Mouse (Mus musculus): ENCODE measurements around the gene Kcng3. TPM values are rescaled to one million over a fixed set of nuclear protein-coding genes. Genes with fewer than 3 reads are reported as not detected.
A peak's percentile ranks its signal among the peaks of the same experiment; 100 is the strongest.

Gene Kcng3
- polyA plus RNA-seq, 1 experiment from 2014 or later = not detected

DNA sequence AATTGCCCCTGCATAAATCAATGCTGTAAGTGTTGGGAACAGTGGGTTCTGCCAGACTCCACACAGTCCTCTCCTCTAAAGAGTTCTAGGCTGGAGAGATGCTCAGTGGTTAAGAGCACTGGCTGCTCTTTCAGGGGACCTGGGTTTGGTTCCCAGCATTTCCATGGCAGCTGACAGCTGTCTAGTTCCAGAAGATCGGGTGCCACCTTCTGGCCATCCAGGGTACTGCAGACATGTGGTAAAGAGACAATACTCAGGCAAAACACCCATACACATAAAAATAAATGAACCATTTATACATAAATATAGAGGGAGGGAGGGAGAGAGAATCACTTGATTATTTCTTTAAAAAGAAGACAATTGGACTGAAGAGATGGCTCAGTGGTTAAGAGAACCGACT, 5.7 kb upstream of the Kcng3 start:
- Histone ChIP-seq H3K4me2 (no peak overlapping the region), H3K4me1 (ENCODE audit: control insufficient read depth, insufficient read depth, low read length) (peaks cover 2% of the 10 kb centered on the region; the same call in 1 of the 2 replicates), H3K9me3 (replicated peaks; ENCODE audit: control insufficient read depth, low read length) (no peaks in the 10 kb centered on the region), H3K9ac (ENCODE audit: low read depth, low read length) (no peak overlapping the region), H3K4me3 (ENCODE audit: low read depth, low read length) (no peak overlapping the region), H3K36me3 (ENCODE audit: control insufficient read depth, insufficient read depth, low read length) (no peaks in the 10 kb centered on the region), H3K27me3 (ENCODE audit: control insufficient read depth, insufficient read depth, low read length) (peaks cover 4% of the 10 kb centered on the region), H3K27ac (ENCODE audit: low read depth, low read length) (no peak overlapping the region)
- 76% methylated on average over 2 of the region's 2 CpGs for WGBS (ENCODE audit: insufficient replicate concordance)
- ATAC-seq (replicated peaks; ENCODE audit: insufficient number of reproducible peaks, low FRiP score, low TSS enrichment) = no peak

DNA sequence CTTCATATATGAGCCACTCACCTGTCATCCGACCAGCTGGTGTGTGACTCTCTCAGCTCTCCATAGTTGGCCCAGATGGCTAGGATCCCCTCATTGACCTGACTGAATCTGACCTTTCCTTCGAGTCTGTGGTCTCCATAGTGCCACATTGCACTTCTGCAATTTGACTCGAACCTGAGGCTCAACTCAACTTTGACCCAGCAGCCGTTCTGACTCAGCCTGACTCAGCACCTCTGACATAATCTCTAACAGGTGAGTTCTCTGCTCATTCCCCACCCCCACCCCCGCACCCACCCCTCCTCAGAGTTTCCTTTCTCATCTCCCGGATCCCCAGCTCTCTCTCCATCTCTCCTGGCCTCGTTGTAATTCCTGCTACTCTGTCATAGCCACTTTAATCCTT, 4.7 kb upstream of the Kcng3 start:
- no peak overlapping the region for H3K4me2 ChIP-seq
- H3K4me3 ChIP-seq (ENCODE audit: low read depth, low read length) = no peak overlapping the region
- H3K9ac ChIP-seq (ENCODE audit: low read depth, low read length) = no peak overlapping the region
- H3K27me3 ChIP-seq (ENCODE audit: control insufficient read depth, insufficient read depth, low read length) = peaks cover 13% of the 10 kb centered on the region
- no peak overlapping the region for H3K27ac ChIP-seq (ENCODE audit: low read depth, low read length)
- peaks cover 8% of the 10 kb centered on the region; the same call in 1 of the 2 replicates for H3K4me1 ChIP-seq (ENCODE audit: control insufficient read depth, insufficient read depth, low read length)
- no peaks in the 10 kb centered on the region for H3K9me3 ChIP-seq (replicated peaks; ENCODE audit: control insufficient read depth, low read length)
- H3K36me3 ChIP-seq (ENCODE audit: control insufficient read depth, insufficient read depth, low read length) = no peaks in the 10 kb centered on the region
- 75% methylated on average over 7 of the region's 7 CpGs for WGBS (ENCODE audit: insufficient replicate concordance)
- no peak for ATAC-seq (replicated peaks; ENCODE audit: insufficient number of reproducible peaks, low FRiP score, low TSS enrichment)

DNA sequence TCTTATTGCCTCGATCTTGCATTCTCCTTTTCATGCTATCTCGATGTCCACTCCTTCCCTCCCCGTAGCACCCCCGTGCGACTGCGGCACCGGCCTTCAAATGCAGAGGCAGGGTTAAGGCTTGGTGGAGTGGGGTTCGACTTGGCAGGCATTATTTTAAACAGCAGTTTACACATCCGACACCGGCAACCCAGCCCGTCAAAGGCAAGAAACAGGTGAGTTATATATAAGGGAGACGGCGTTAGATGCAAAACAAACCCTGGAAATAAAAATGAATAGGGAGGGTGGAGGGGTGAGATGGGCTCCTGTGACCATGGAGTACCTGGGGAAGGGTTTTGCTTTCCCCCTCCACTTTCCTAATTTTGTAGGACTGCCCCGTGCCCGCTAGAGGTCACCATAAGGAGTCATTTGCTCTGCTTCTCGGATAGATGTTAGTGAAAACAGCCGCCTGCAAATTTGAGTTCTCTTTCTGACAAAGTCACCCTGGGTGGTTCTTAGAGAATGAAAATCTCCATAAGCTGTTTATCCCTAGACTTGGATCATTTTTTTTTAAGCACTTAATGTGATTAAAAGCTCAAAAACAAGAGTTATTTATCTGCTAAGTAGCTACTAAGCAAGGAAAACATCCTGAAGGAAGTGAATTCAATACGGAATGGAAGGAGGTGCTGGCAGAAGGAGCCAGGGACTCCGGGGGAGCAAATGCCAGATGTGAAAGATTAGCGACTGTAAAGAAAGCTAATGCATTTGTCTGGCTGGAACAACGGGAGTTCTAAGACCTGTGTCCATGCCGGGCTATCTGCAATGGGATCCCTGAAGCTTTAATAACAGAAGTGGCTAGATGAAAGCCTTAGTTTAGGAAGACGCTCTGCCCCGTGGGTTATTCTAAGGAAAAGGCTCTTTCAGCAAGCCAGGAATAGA, 1.2 kb upstream of the Kcng3 start:
- peaks cover 14% of the 10 kb centered on the region; the same call in 1 of the 2 replicates for H3K4me1 ChIP-seq (ENCODE audit: control insufficient read depth, insufficient read depth, low read length)
- peak overlapping the region; percentile 88 for H3K4me2 ChIP-seq
- H3K36me3 ChIP-seq (ENCODE audit: control insufficient read depth, insufficient read depth, low read length) = no peaks in the 10 kb centered on the region
- H3K27ac ChIP-seq (ENCODE audit: low read depth, low read length) = no peak overlapping the region
- H3K4me3 ChIP-seq (ENCODE audit: low read depth, low read length) = peak overlapping the region; percentile 57
- no peak overlapping the region; the same call in 1 of the 2 replicates for H3K9ac ChIP-seq (ENCODE audit: low read depth, low read length)
- no peak for ATAC-seq (replicated peaks; ENCODE audit: insufficient number of reproducible peaks, low FRiP score, low TSS enrichment)
- 1% methylated on average over 24 of the region's 24 CpGs for WGBS (ENCODE audit: insufficient replicate concordance)
- no peaks in the 10 kb centered on the region for H3K9me3 ChIP-seq (replicated peaks; ENCODE audit: control insufficient read depth, low read length)
- H3K27me3 ChIP-seq (ENCODE audit: control insufficient read depth, insufficient read depth, low read length) = peaks cover 48% of the 10 kb centered on the region

DNA sequence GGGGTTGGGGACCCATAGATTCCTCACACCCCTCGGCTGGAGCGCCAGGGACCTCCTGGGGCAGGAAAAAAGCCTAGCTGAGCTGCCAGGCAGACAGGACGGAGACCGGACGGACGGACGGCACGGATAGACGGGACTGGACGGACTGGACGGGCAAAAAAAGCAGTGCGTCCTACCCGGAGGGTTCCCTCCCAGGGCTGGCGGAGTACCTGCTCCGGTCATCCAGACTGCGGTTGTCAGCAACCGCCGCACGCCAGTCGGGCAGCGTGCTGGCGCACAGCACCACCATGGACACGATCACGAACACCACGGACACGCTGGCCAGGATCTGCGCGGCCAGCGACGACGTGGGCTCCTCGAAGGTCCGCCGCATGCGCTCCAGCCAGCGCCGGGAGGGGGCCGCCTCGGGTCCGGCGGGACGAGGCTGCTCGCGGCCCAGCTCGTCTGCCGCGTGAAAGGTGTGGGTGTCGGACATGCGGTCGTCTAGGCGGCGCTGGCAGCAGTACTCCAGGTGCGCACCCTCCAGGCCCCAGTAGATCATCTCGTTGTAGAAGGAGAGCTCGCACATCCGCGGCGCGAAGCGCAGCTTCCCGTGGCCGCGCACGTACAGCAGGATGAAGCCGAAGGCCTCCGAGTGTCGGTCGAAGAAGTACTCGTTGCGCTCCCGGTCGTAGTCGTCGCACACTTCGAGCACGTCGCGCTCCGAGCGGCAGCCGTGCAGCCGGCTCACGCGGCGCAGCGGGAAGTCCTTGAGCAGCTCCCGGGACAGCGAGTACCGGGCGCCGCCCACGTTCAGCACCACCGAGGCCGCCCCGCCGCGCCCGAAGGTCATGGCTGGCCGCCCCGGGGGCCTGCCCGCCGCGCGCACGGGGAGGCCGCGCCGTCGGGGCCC, 662 bp downstream of the Kcng3 start:
- no peaks in the 10 kb centered on the region for H3K9me3 ChIP-seq (replicated peaks; ENCODE audit: control insufficient read depth, low read length)
- H3K36me3 ChIP-seq (ENCODE audit: control insufficient read depth, insufficient read depth, low read length) = no peaks in the 10 kb centered on the region
- peak; percentile 19; the same call in 1 of the 2 replicates for ATAC-seq (replicated peaks; ENCODE audit: insufficient number of reproducible peaks, low FRiP score, low TSS enrichment)
- H3K4me3 ChIP-seq (ENCODE audit: low read depth, low read length) = peak overlapping the region; percentile 57
- H3K9ac ChIP-seq (ENCODE audit: low read depth, low read length) = peak overlapping the region; percentile 43; the same call in 1 of the 2 replicates
- peaks cover 14% of the 10 kb centered on the region; the same call in 1 of the 2 replicates for H3K4me1 ChIP-seq (ENCODE audit: control insufficient read depth, insufficient read depth, low read length)
- no peak overlapping the region for H3K27ac ChIP-seq (ENCODE audit: low read depth, low read length)
- peaks cover 60% of the 10 kb centered on the region for H3K27me3 ChIP-seq (ENCODE audit: control insufficient read depth, insufficient read depth, low read length)
- WGBS (ENCODE audit: insufficient replicate concordance) = 1% methylated on average over 96 of the region's 109 CpGs
- H3K4me2 ChIP-seq = peak overlapping the region; percentile 88

DNA sequence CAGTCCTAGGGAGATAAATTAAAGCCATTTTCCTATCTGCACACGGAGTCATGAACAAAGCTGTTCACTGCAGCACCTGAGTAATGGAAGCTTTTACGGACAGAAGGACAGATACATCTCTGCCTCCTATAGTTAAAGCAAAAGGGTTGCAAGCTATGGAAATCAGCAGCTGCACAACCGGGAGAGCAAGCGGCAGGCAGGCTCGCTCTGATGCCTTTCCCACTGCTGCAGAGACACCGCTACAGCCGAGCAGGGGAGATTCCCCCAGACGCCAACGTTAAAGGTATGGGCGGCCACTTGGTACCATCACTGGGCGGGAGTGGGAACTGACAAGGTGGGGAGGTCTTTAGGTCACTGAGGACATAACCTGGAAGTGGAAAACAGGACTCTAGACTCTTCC, 17.8 kb downstream of the Kcng3 start:
- H3K9ac ChIP-seq (ENCODE audit: low read depth, low read length) = no peak overlapping the region
- no peaks in the 10 kb centered on the region for H3K9me3 ChIP-seq (replicated peaks; ENCODE audit: control insufficient read depth, low read length)
- ATAC-seq (replicated peaks; ENCODE audit: insufficient number of reproducible peaks, low FRiP score, low TSS enrichment) = no peak
- H3K4me3 ChIP-seq (ENCODE audit: low read depth, low read length) = 0 out of 2 replicates have a peak overlapping the region, but pooled peaks have one; percentile 4
- WGBS (ENCODE audit: insufficient replicate concordance) = 26% methylated on average over 11 of the region's 11 CpGs
- H3K27ac ChIP-seq (ENCODE audit: low read depth, low read length) = no peak overlapping the region
- H3K4me2 ChIP-seq = peak overlapping the region; percentile 57
- no peaks in the 10 kb centered on the region for H3K27me3 ChIP-seq (ENCODE audit: control insufficient read depth, insufficient read depth, low read length)
- H3K36me3 ChIP-seq (ENCODE audit: control insufficient read depth, insufficient read depth, low read length) = no peaks in the 10 kb centered on the region
- H3K4me1 ChIP-seq (ENCODE audit: control insufficient read depth, insufficient read depth, low read length) = no peaks in the 10 kb centered on the region

DNA sequence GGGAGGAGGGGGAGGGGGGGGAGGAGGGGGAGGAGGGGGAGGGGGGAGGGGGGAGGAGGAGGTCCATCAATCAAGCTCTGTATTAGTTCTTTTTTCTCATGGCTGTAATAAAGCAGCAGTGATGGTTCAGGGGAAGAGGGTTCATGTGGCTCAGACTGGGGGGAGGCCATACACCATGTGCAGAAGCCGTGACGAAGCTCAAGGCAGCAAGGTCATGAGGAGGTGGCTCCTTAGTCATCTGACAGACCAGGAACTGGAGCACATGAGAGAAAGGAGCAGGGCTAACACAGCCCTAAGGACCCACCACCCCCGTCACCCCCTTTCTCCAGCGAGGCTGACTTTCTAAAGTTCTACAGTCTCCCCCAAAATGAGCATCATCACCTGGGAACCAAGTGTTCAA, 22.2 kb downstream of the Kcng3 start:
- Histone ChIP-seq H3K9me3 (replicated peaks; ENCODE audit: control insufficient read depth, low read length) (no peaks in the 10 kb centered on the region), H3K4me3 (ENCODE audit: low read depth, low read length) (no peak overlapping the region), H3K36me3 (ENCODE audit: control insufficient read depth, insufficient read depth, low read length) (no peaks in the 10 kb centered on the region), H3K4me2 (no peak overlapping the region), H3K9ac (ENCODE audit: low read depth, low read length) (no peak overlapping the region), H3K4me1 (ENCODE audit: control insufficient read depth, insufficient read depth, low read length) (no peaks in the 10 kb centered on the region), H3K27ac (ENCODE audit: low read depth, low read length) (no peak overlapping the region), H3K27me3 (ENCODE audit: control insufficient read depth, insufficient read depth, low read length) (no peaks in the 10 kb centered on the region)
- 82% methylated on average over 4 of the region's 4 CpGs for WGBS (ENCODE audit: insufficient replicate concordance)
- ATAC-seq (replicated peaks; ENCODE audit: insufficient number of reproducible peaks, low FRiP score, low TSS enrichment) = no peak

DNA sequence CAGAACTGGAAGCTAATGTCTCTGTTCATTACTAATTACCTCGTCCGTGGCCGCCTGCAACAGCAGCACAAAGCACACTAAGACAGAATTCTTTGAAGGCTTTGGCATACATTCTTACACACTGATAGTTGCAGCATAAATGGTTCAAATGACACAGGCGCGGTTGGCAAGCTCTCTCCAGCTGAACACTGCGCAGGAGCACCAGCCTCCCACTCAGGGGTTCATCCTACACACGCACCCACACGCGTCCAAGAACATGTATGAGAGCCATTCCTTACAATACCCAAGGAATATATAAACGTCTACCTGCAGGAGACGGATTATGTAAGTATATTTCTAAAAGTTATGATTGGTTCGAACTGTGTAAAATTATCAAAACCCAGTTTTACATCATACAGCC, 30.7 kb downstream of the Kcng3 start:
- Histone ChIP-seq H3K27ac (ENCODE audit: low read depth, low read length) (no peak overlapping the region), H3K4me1 (ENCODE audit: control insufficient read depth, insufficient read depth, low read length) (no peaks in the 10 kb centered on the region), H3K27me3 (ENCODE audit: control insufficient read depth, insufficient read depth, low read length) (no peaks in the 10 kb centered on the region), H3K4me2 (no peak overlapping the region), H3K36me3 (ENCODE audit: control insufficient read depth, insufficient read depth, low read length) (no peaks in the 10 kb centered on the region), H3K4me3 (ENCODE audit: low read depth, low read length) (no peak overlapping the region), H3K9me3 (replicated peaks; ENCODE audit: control insufficient read depth, low read length) (no peaks in the 10 kb centered on the region), H3K9ac (ENCODE audit: low read depth, low read length) (no peak overlapping the region)
- WGBS (ENCODE audit: insufficient replicate concordance) = 86% methylated on average over 12 of the region's 12 CpGs
- no peak for ATAC-seq (replicated peaks; ENCODE audit: insufficient number of reproducible peaks, low FRiP score, low TSS enrichment)

DNA sequence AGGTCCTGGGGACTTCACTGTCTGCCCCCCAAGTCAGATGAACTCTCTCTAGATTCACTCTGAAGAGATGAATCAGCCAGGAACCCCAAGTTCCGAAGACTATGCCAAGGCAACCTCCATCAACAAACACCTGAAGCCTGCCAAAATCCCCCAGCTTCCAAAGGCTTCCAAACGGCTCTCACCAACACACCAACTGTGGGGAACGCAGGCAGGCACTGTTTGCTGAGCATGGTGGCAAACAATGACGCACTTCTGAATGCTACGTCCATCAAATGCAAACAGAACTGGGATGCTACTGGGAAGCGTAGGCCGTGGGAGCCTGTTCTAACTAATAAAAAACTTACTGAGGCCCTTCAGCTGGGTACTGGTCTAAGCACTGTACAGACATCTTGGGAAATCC, 35.7 kb downstream of the Kcng3 start:
- Histone ChIP-seq H3K4me2 (no peak overlapping the region), H3K36me3 (ENCODE audit: control insufficient read depth, insufficient read depth, low read length) (no peaks in the 10 kb centered on the region), H3K4me3 (ENCODE audit: low read depth, low read length) (no peak overlapping the region), H3K27me3 (ENCODE audit: control insufficient read depth, insufficient read depth, low read length) (no peaks in the 10 kb centered on the region), H3K27ac (ENCODE audit: low read depth, low read length) (no peak overlapping the region), H3K9ac (ENCODE audit: low read depth, low read length) (no peak overlapping the region), H3K4me1 (ENCODE audit: control insufficient read depth, insufficient read depth, low read length) (no peaks in the 10 kb centered on the region), H3K9me3 (replicated peaks; ENCODE audit: control insufficient read depth, low read length) (no peaks in the 10 kb centered on the region)
- WGBS (ENCODE audit: insufficient replicate concordance) = 80% methylated on average over 7 of the region's 7 CpGs
- no peak for ATAC-seq (replicated peaks; ENCODE audit: insufficient number of reproducible peaks, low FRiP score, low TSS enrichment)
